8 mouse cellular contexts compared by ENCODE assay signal in genomic region chr19:4854552-4855469, GRCm38 (mm10). TPM values are rescaled to one million over a fixed set of nuclear protein-coding genes. Genes with fewer than 3 reads are reported as not detected.
A peak's percentile ranks its signal among the peaks of the same experiment; 100 is the strongest.
DNase-seq lines count a peak whose midpoint lies in the region; ATAC-seq and TF ChIP-seq lines count a peak whose summit lies in the region.

Gene Ctsf (plus strand): TSS chr19:4855130.

- H3K4me3 ChIP-seq in hindbrain, embryonic 11.5 days (ENCODE audit: low read depth, low read length): peak within 1 kb of the TSS; percentile 53
- peak within 1 kb of the TSS; percentile 51 for H3K4me3 ChIP-seq in lung, embryonic 14.5 days (ENCODE audit: low read depth, low read length)

- no peaks in the 10 kb centered on the region for H3K9me3 ChIP-seq in hindbrain, embryonic 11.5 days (ENCODE audit: control insufficient read depth, low read length)
- H3K9me3 ChIP-seq in lung, embryonic 14.5 days (ENCODE audit: low read depth, low read length): no peaks in the 10 kb centered on the region

- peak; percentile 95 to 97 for DNase-seq in adrenal gland, adult (ENCODE audit: inconsistent age in 2 of 2, low spot score in 1 of 2)
- peak; percentile 72 to 79 for DNase-seq in cerebellum, postnatal 4 days (ENCODE audit: low spot score in 2 of 2)
- peak; percentile 71 to 84 for DNase-seq in frontal cortex, postnatal 25 days (ENCODE audit: low spot score in 2 of 2)
- peak; percentile 84 for DNase-seq in hindbrain, embryonic 11.5 days (ENCODE audit: low spot score)
- peak; percentile 94 for DNase-seq in layer of hippocampus, adult 9-11 months
- peak; percentile 84 for DNase-seq in lung, embryonic 14.5 days
- DNase-seq in ovary, postnatal 14 days (ENCODE audit: low spot score): peak; percentile 78
- DNase-seq in urinary bladder, adult 2 months (ENCODE audit: low spot score): peak; percentile 77

- H3K36me3 ChIP-seq in hindbrain, embryonic 11.5 days (ENCODE audit: control insufficient read depth, insufficient read depth, low read length): no peaks in the 10 kb centered on the region
- H3K36me3 ChIP-seq in lung, embryonic 14.5 days (ENCODE audit: insufficient read depth): no peaks in the 10 kb centered on the region

- H3K4me1 ChIP-seq in hindbrain, embryonic 11.5 days (replicated peaks; ENCODE audit: control insufficient read depth, insufficient read depth, low read length): no peaks in the 10 kb centered on the region
- no peaks in the 10 kb centered on the region; the same call in 1 of the 2 replicates for H3K4me1 ChIP-seq in lung, embryonic 14.5 days (ENCODE audit: insufficient read depth)

- peak within 1 kb of the TSS; percentile 43 for H3K27ac ChIP-seq in hindbrain, embryonic 11.5 days (ENCODE audit: low read depth, low read length)
- no peak within 1 kb of the TSS for H3K27ac ChIP-seq in lung, embryonic 14.5 days (ENCODE audit: low read depth)

- no peaks in the 10 kb centered on the region for H3K27me3 ChIP-seq in hindbrain, embryonic 11.5 days (ENCODE audit: control insufficient read depth, insufficient read depth, low read length)
- peaks cover 7% of the 10 kb centered on the region; the same call in 1 of the 2 replicates for H3K27me3 ChIP-seq in lung, embryonic 14.5 days (ENCODE audit: insufficient read depth, low read length)

- peak within 1 kb of the TSS; percentile 91 for H3K4me2 ChIP-seq in hindbrain, embryonic 11.5 days (replicated peaks; ENCODE audit: low read depth, low read length)
- peak within 1 kb of the TSS; percentile 96 for H3K4me2 ChIP-seq in lung, embryonic 14.5 days

- WGBS in hindbrain, embryonic 11.5 days: 5% methylated on average over 45 of the region's 45 CpGs
- WGBS in lung, embryonic 14.5 days: 2% methylated on average over 45 of the region's 45 CpGs

- ATAC-seq in hindbrain, embryonic 11.5 days (ENCODE audit: low FRiP score): peak; percentile 87
- peak; percentile 78 for ATAC-seq in lung, embryonic 14.5 days (ENCODE audit: insufficient read depth)

- TF ChIP-seq CTCF in lung, embryonic 14.5 days (IDR thresholded peaks at IDR 0.05; ENCODE audit: low read depth): no peak

- H3K9ac ChIP-seq in hindbrain, embryonic 11.5 days (ENCODE audit: low read depth, low read length): peak within 1 kb of the TSS; percentile 58
- H3K9ac ChIP-seq in lung, embryonic 14.5 days: peak within 1 kb of the TSS; percentile 62

RNA-seq across cellular contexts. Expression of gene Ctsf, which starts in this region (rescaled TPM):
- polyA plus RNA-seq in hindbrain, embryonic 11.5 days (2014; fragmentation: Nextera tagmentation; extraction: Ambion mirVana): 38.5 and 40.9 TPM in 2 replicates
- polyA plus RNA-seq in lung, embryonic 14.5 days (2014; fragmentation: Nextera tagmentation; extraction: Ambion mirVana): 13.8 and 17.3 TPM in 2 replicates
- polyA plus RNA-seq in urinary bladder, adult 2 months (2012; rRNA removed): 78.4 and 82.7 TPM in 2 replicates
